8 mouse cellular contexts compared by ENCODE assay signal in genomic region chr16:44716305-44717140, GRCm38 (mm10). TPM values are rescaled to one million over a fixed set of nuclear protein-coding genes. Genes with fewer than 3 reads are reported as not detected.
DNase-seq lines count a peak whose midpoint lies in the region; ATAC-seq and TF ChIP-seq lines count a peak whose summit lies in the region.

No protein-coding gene starts in this region.

- H3K27me3 ChIP-seq in forebrain, embryonic 10.5 days (ENCODE audit: poor library complexity, severe bottlenecking), result no peaks in the 10 kb centered on the region
- H3K27me3 ChIP-seq in lung, postnatal 0 days (replicated peaks; ENCODE audit: insufficient read depth, low read length), result no peaks in the 10 kb centered on the region
- H3K27me3 ChIP-seq in splenic B cell, adult 2 months (ENCODE audit: control insufficient read depth, insufficient read depth, low read length, poor library complexity, severe bottlenecking), result no peaks in the 10 kb centered on the region

- peak; percentile 76 for ATAC-seq in lung, postnatal 0 days

- no peak overlapping the region for H3K4me2 ChIP-seq in lung, postnatal 0 days (replicated peaks; ENCODE audit: low read depth, low read length)

- H3K4me3 ChIP-seq in forebrain, embryonic 10.5 days, result no peak overlapping the region
- H3K4me3 ChIP-seq in lung, postnatal 0 days (ENCODE audit: low read depth, low read length), result no peak overlapping the region

- H3K9ac ChIP-seq in lung, postnatal 0 days (replicated peaks; ENCODE audit: low read depth), result no peak overlapping the region

- peaks cover 22% of the 10 kb centered on the region for H3K36me3 ChIP-seq in forebrain, embryonic 10.5 days (replicated peaks)
- no peaks in the 10 kb centered on the region for H3K36me3 ChIP-seq in lung, postnatal 0 days (ENCODE audit: insufficient read depth, low read length)
- no peaks in the 10 kb centered on the region; the same call in 1 of the 2 replicates for H3K36me3 ChIP-seq in splenic B cell, adult 2 months (ENCODE audit: control insufficient read depth, insufficient read depth, low read length, poor library complexity, severe bottlenecking)

- TF ChIP-seq EP300 in lung, postnatal 0 days (IDR thresholded peaks at IDR 0.05), result no peak

- peaks cover 13% of the 10 kb centered on the region for H3K4me1 ChIP-seq in forebrain, embryonic 10.5 days
- H3K4me1 ChIP-seq in lung, postnatal 0 days (ENCODE audit: insufficient read depth, low read depth, low read length), result no peaks in the 10 kb centered on the region

- H3K27ac ChIP-seq in forebrain, embryonic 10.5 days, result peak overlapping the region; percentile 72
- H3K27ac ChIP-seq in lung, postnatal 0 days (ENCODE audit: low read length), result peak overlapping the region; percentile 33

- 45% methylated on average over 10 of the region's 10 CpGs for WGBS in forebrain, embryonic 10.5 days
- WGBS in lung, postnatal 0 days, result 33% methylated on average over 10 of the region's 10 CpGs

- peak; percentile 23 to 31 for DNase-seq in layer of hippocampus, postnatal 10 days (ENCODE audit: low spot score in 2 of 2)
- DNase-seq in layer of hippocampus, adult 9-11 months, result no peak
- DNase-seq in adrenal gland, postnatal 36 days, result peak; percentile 20 to 41
- no peak for DNase-seq in forebrain, embryonic 10.5 days (ENCODE audit: extremely low spot score, low spot score)
- peak; percentile 49 for DNase-seq in hindlimb bud, embryonic 11.5 days (ENCODE audit: extremely low spot score, low read depth, low spot score)
- peak; percentile 90 for DNase-seq in lung, postnatal 0 days (ENCODE audit: low spot score)
- peak; percentile 45 for DNase-seq in splenic B cell, adult 2 months (ENCODE audit: low read depth, low spot score)
- no peak for DNase-seq in layer of hippocampus, postnatal 25 days (ENCODE audit: extremely low spot score in 1 of 2, low spot score in 1 of 2)

- no peaks in the 10 kb centered on the region for H3K9me3 ChIP-seq in forebrain, embryonic 10.5 days
- no peaks in the 10 kb centered on the region for H3K9me3 ChIP-seq in lung, postnatal 0 days (ENCODE audit: low read length)

- TF ChIP-seq CTCF in lung, postnatal 0 days (IDR thresholded peaks at IDR 0.05), result peak; percentile 78

RNA-seq across cellular contexts. Expression of gene Nepro, which starts 7.6 kb away (rescaled TPM):
- 1 to 10 TPM; 4.7 to 5.3 TPM for total RNA-seq in layer of hippocampus, postnatal 10 days (2021)
- total RNA-seq in adrenal gland, postnatal 36 days (2021), result 10 to 100 TPM; 11.0 to 12.6 TPM
- polyA plus RNA-seq in forebrain, embryonic 10.5 days (2016; fragmentation: Nextera tagmentation; extraction: Ambion mirVana), result 15.4 and 17.1 TPM in 2 replicates
- 3.6 and 3.7 TPM in 2 replicates for polyA plus RNA-seq in lung, postnatal 0 days (2015; fragmentation: Nextera tagmentation; extraction: Ambion mirVana)
- 1 to 10 TPM; 4.1 to 4.9 TPM for total RNA-seq in layer of hippocampus, postnatal 25 days (2021)

RNA-seq across cellular contexts. Expression of gene Gtpbp8, which starts 29.6 kb away (rescaled TPM):
- 10 to 100 TPM; 25.5 to 29.1 TPM for total RNA-seq in layer of hippocampus, postnatal 10 days (2021)
- total RNA-seq in adrenal gland, postnatal 36 days (2021), result 10 to 100 TPM; 18.2 to 19.1 TPM
- 31.9 and 32.4 TPM in 2 replicates for polyA plus RNA-seq in forebrain, embryonic 10.5 days (2016; fragmentation: Nextera tagmentation; extraction: Ambion mirVana)
- polyA plus RNA-seq in lung, postnatal 0 days (2015; fragmentation: Nextera tagmentation; extraction: Ambion mirVana), result 17.2 and 19.5 TPM in 2 replicates
- total RNA-seq in layer of hippocampus, postnatal 25 days (2021), result 10 to 100 TPM; 23.8 to 29.9 TPM

RNA-seq across cellular contexts. Expression of gene Cd200r1, which starts 49.0 kb away (rescaled TPM):
- under 1 TPM; 0.16 to 0.46 TPM for total RNA-seq in layer of hippocampus, postnatal 10 days (2021)
- total RNA-seq in adrenal gland, postnatal 36 days (2021), result under 1 TPM; 0.36 to 0.50 TPM
- 0.27 and 0.47 TPM in 2 replicates for polyA plus RNA-seq in forebrain, embryonic 10.5 days (2016; fragmentation: Nextera tagmentation; extraction: Ambion mirVana)
- 2.9 and 3.8 TPM in 2 replicates for polyA plus RNA-seq in lung, postnatal 0 days (2015; fragmentation: Nextera tagmentation; extraction: Ambion mirVana)
- under 1 TPM in 1 of 2 experiments, not detected in 1; 0.40 TPM for total RNA-seq in layer of hippocampus, postnatal 25 days (2021)

Comparison
In these comparisons a context has a peak if more than half of its experiments do, and no peak if none do; other contexts are left out.
1. DNase-seq: peak in layer of hippocampus, postnatal 10 days (2 of 2), adrenal gland, postnatal 36 days (2 of 2), hindlimb bud, embryonic 11.5 days (single experiment), lung, postnatal 0 days (single experiment) and splenic B cell, adult 2 months (single experiment); none in layer of hippocampus, adult 9-11 months (single experiment), forebrain, embryonic 10.5 days (single experiment) and layer of hippocampus, postnatal 25 days (0 of 2).